Mouse (Mus musculus) neural tube, embryonic 12.5 days (tissue): ENCODE data around the gene S1pr2. TPM values are rescaled to one million over a fixed set of nuclear protein-coding genes. Genes with fewer than 3 reads are reported as not detected.

ENCODE experiments used
- ATAC-seq: fragments of 200-750 bp; cut with Nextera tagmentation; 2 replicates; pipeline ENCODE4 v1.8.0; 2017; ENCODE audit warnings: low read depth, mild to moderate bottlenecking, moderate TSS enrichment, moderate library complexity; ENCODE audit not compliant: low FRiP score
- H3K27ac ChIP-seq: fragments of 300-500 bp; sonication (generic); 2 replicates; pipeline ENCODE4 v1.5.1; 2016
- H3K27me3 ChIP-seq: fragments of 300-500 bp; sonication (generic); replicated peaks from 2 replicates; pipeline ENCODE4 v1.6.1; 2016; ENCODE audit warnings: mild to moderate bottlenecking
- H3K36me3 ChIP-seq: fragments of 300-500 bp; sonication (generic); 2 replicates; pipeline ENCODE4 v1.6.1; 2016; ENCODE audit warnings: mild to moderate bottlenecking
- H3K4me1 ChIP-seq: fragments of 300-500 bp; sonication (generic); 2 replicates; pipeline ENCODE4 v1.6.1; 2016
- H3K4me2 ChIP-seq: fragments of 300-500 bp; sonication (generic); replicated peaks from 2 replicates; pipeline ENCODE4 v1.6.1; 2016; ENCODE audit warnings: mild to moderate bottlenecking
- H3K4me3 ChIP-seq: fragments of 300-500 bp; sonication (generic); 2 replicates; pipeline ENCODE4 v1.5.1; 2016
- H3K9ac ChIP-seq: fragments of 300-500 bp; sonication (generic); 2 replicates; pipeline ENCODE4 v1.6.1; 2016; ENCODE audit warnings: mild to moderate bottlenecking
- H3K9me3 ChIP-seq: fragments of 300-500 bp; sonication (generic); 2 replicates; pipeline ENCODE4 v1.6.1; 2016; ENCODE audit warnings: mild to moderate bottlenecking
- WGBS: fragments of 180-500 bp; shearing (Covaris S2); methylation state at CpG from one replicate; pipeline ENCODE4 v1.1.7; 2016; 5-methylcytosine and 5-hydroxymethylcytosine counted together
- polyA plus RNA-seq: library from polyadenylated mRNA; unstranded; fragments of >200 nt; fragmentation: Nextera tagmentation; extraction: Ambion mirVana; gene quantifications from 2 replicates; pipeline ENCODE4 v1.2.1, GENCODE M21; 2016

The S1pr2 gene
- polyA plus RNA-seq, 1 experiment from 2014 or later, result 17.7 TPM

GRCm38 (mm10) chr9:20956989-20957388 is 19.6 kb downstream of the S1pr2 start:
- H3K9ac ChIP-seq, result no peak overlapping the region

GRCm38 (mm10) chr9:20952520-20953227 is 23.9 kb downstream of the S1pr2 start:
- Histone ChIP-seq H3K9me3 (no peaks in the 10 kb centered on the region), H3K36me3 (no peaks in the 10 kb centered on the region; the same call in 1 of the 2 replicates), H3K27ac (peak overlapping the region; percentile 42), H3K27me3 (no peaks in the 10 kb centered on the region), H3K9ac (peak overlapping the region; percentile 78), H3K4me3 (peak overlapping the region; percentile 83), H3K4me1 (peaks cover 15% of the 10 kb centered on the region), H3K4me2 (peak overlapping the region; percentile 89)
- ATAC-seq, result peak; percentile 95
- WGBS, result under 1% methylated on average over 51 of the region's 51 CpGs

More at GRCm38 (mm10) chr9:20956989-20957388, 19.6 kb downstream of the S1pr2 start:
- ATAC-seq, result no peak
- no peak overlapping the region for H3K4me3 ChIP-seq
- no peaks in the 10 kb centered on the region for H3K36me3 ChIP-seq
- no peaks in the 10 kb centered on the region for H3K27me3 ChIP-seq
- WGBS, result 84% methylated on average over 3 of the region's 3 CpGs
- H3K9me3 ChIP-seq, result no peaks in the 10 kb centered on the region
- H3K4me1 ChIP-seq, result no peaks in the 10 kb centered on the region
- H3K27ac ChIP-seq, result no peak overlapping the region
- H3K4me2 ChIP-seq, result no peak overlapping the region

- Histone ChIP-seq H3K9me3 (no peaks in the 10 kb centered on the region), H3K9ac (peak overlapping the region; percentile 78), H3K4me2 (peak overlapping the region; percentile 89), H3K4me3 (peak overlapping the region; percentile 83), H3K27ac (peak overlapping the region; percentile 42), H3K36me3 (no peaks in the 10 kb centered on the region; the same call in 1 of the 2 replicates), H3K4me1 (peaks cover 15% of the 10 kb centered on the region), H3K27me3 (no peaks in the 10 kb centered on the region)
- under 1% methylated on average over 17 of the region's 17 CpGs for WGBS
- peak; percentile 89 for ATAC-seq
Measured at GRCm38 (mm10) chr9:20951966-20952519, 24.5 kb downstream of the S1pr2 start.

- peak overlapping the region; percentile 89 for H3K4me2 ChIP-seq
- no peak for ATAC-seq
- peaks cover 15% of the 10 kb centered on the region for H3K4me1 ChIP-seq
- H3K27ac ChIP-seq, result no peak overlapping the region
- H3K9me3 ChIP-seq, result no peaks in the 10 kb centered on the region
- no peaks in the 10 kb centered on the region for H3K27me3 ChIP-seq
- no peaks in the 10 kb centered on the region; the same call in 1 of the 2 replicates for H3K36me3 ChIP-seq
- H3K4me3 ChIP-seq, result peak overlapping the region; percentile 83
- H3K9ac ChIP-seq, result peak overlapping the region; percentile 78
- WGBS, result 18% methylated on average over 14 of the region's 14 CpGs
Measured at GRCm38 (mm10) chr9:20951441-20951840, 25.1 kb downstream of the S1pr2 start.

- Histone ChIP-seq H3K4me1 (peaks cover 15% of the 10 kb centered on the region), H3K4me2 (peak overlapping the region; percentile 89; the same call in 1 of the 2 replicates), H3K9ac (no peak overlapping the region), H3K27ac (no peak overlapping the region), H3K4me3 (no peak overlapping the region), H3K36me3 (no peaks in the 10 kb centered on the region; the same call in 1 of the 2 replicates), H3K27me3 (no peaks in the 10 kb centered on the region), H3K9me3 (no peaks in the 10 kb centered on the region)
- ATAC-seq, result no peak
Measured at GRCm38 (mm10) chr9:20950419-20950818, 26.2 kb downstream of the S1pr2 start.

- no peak overlapping the region for H3K27ac ChIP-seq
- no peak for ATAC-seq
- H3K36me3 ChIP-seq, result peaks cover 11% of the 10 kb centered on the region
- peaks cover 23% of the 10 kb centered on the region for H3K4me1 ChIP-seq
- no peak overlapping the region for H3K4me2 ChIP-seq
- H3K27me3 ChIP-seq, result no peaks in the 10 kb centered on the region
- H3K9me3 ChIP-seq, result no peaks in the 10 kb centered on the region
- H3K4me3 ChIP-seq, result no peak overlapping the region
- 87% methylated on average over 16 of the region's 16 CpGs for WGBS
- no peak overlapping the region for H3K9ac ChIP-seq
Measured at GRCm38 (mm10) chr9:20946066-20946880, 30.3 kb downstream of the S1pr2 start.

- Histone ChIP-seq H3K36me3 (peaks cover 25% of the 10 kb centered on the region), H3K27me3 (no peaks in the 10 kb centered on the region), H3K4me2 (no peak overlapping the region), H3K27ac (no peak overlapping the region), H3K9ac (no peak overlapping the region), H3K9me3 (no peaks in the 10 kb centered on the region), H3K4me1 (peaks cover 13% of the 10 kb centered on the region; the same call in 1 of the 2 replicates), H3K4me3 (no peak overlapping the region)
- 65% methylated on average over 4 of the region's 4 CpGs for WGBS
- ATAC-seq, result no peak
Measured at GRCm38 (mm10) chr9:20944697-20945370, 31.7 kb downstream of the S1pr2 start.

GRCm38 (mm10) chr9:20943911-20944310 is 32.7 kb downstream of the S1pr2 start:
- Histone ChIP-seq H3K9ac (0 out of 2 replicates have a peak overlapping the region, but pooled peaks have one; percentile 6), H3K27ac (no peak overlapping the region), H3K9me3 (no peaks in the 10 kb centered on the region), H3K36me3 (peaks cover 34% of the 10 kb centered on the region), H3K27me3 (no peaks in the 10 kb centered on the region), H3K4me3 (no peak overlapping the region), H3K4me1 (peaks cover 13% of the 10 kb centered on the region; the same call in 1 of the 2 replicates), H3K4me2 (no peak overlapping the region)
- WGBS, result 8% methylated on average over 2 of the region's 2 CpGs
- ATAC-seq, result peak; percentile 41; the same call in 1 of the 2 replicates

- 96% methylated on average over 7 of the region's 7 CpGs for WGBS
- Histone ChIP-seq H3K27ac (no peak overlapping the region), H3K4me1 (peaks cover 13% of the 10 kb centered on the region; the same call in 1 of the 2 replicates), H3K4me3 (no peak overlapping the region), H3K36me3 (peaks cover 39% of the 10 kb centered on the region), H3K9me3 (no peaks in the 10 kb centered on the region), H3K9ac (no peak overlapping the region), H3K27me3 (no peaks in the 10 kb centered on the region), H3K4me2 (no peak overlapping the region)
- no peak for ATAC-seq
Measured at GRCm38 (mm10) chr9:20943396-20943795, 33.2 kb downstream of the S1pr2 start.

- Histone ChIP-seq H3K27ac (no peak overlapping the region), H3K4me1 (no peaks in the 10 kb centered on the region), H3K4me2 (no peak overlapping the region), H3K4me3 (no peak overlapping the region), H3K9me3 (no peaks in the 10 kb centered on the region), H3K36me3 (peaks cover 98% of the 10 kb centered on the region), H3K9ac (no peak overlapping the region), H3K27me3 (no peaks in the 10 kb centered on the region)
- no peak for ATAC-seq
- WGBS, result 96% methylated on average over 3 of the region's 3 CpGs
Measured at GRCm38 (mm10) chr9:20923258-20923657, 53.3 kb downstream of the S1pr2 start.

- ATAC-seq, result no peak
- H3K27me3 ChIP-seq, result no peaks in the 10 kb centered on the region
- H3K4me3 ChIP-seq, result no peak overlapping the region
- H3K4me1 ChIP-seq, result no peaks in the 10 kb centered on the region
- H3K4me2 ChIP-seq, result no peak overlapping the region
- H3K9me3 ChIP-seq, result no peaks in the 10 kb centered on the region
- H3K27ac ChIP-seq, result no peak overlapping the region
- peaks cover 100% of the 10 kb centered on the region for H3K36me3 ChIP-seq
- 87% methylated on average over 4 of the region's 4 CpGs for WGBS
- H3K9ac ChIP-seq, result no peak overlapping the region
Measured at GRCm38 (mm10) chr9:20916160-20916559, 60.4 kb downstream of the S1pr2 start.
